Mouse (Mus musculus) stomach, embryonic 16.5 days (tissue): ENCODE measurements around the gene E2f3. TPM values are rescaled to one million over a fixed set of nuclear protein-coding genes. Genes with fewer than 3 reads are reported as not detected.

Experiments
- ATAC-seq: fragments of 200-750 bp; cut with Nextera tagmentation; 2 replicates; pipeline ENCODE4 v1.8.0; 2017; ENCODE audit warnings: moderate number of reproducible peaks, moderate TSS enrichment; ENCODE audit not compliant: insufficient read depth, low FRiP score
- H3K27ac ChIP-seq: fragments of 300-500 bp; sonication (generic); 2 replicates; pipeline ENCODE4 v1.5.1; 2014; ENCODE audit warnings: low read length
- H3K27me3 ChIP-seq: fragments of 300-500 bp; sonication (generic); 2 replicates; pipeline ENCODE4 v1.6.1; 2014; ENCODE audit warnings: low read length, control low read depth, mixed read lengths; ENCODE audit not compliant: control insufficient read depth, insufficient read depth
- H3K36me3 ChIP-seq: fragments of 300-500 bp; sonication (generic); 2 replicates; pipeline ENCODE4 v1.6.1; 2014; ENCODE audit warnings: low read length; ENCODE audit not compliant: control insufficient read depth, insufficient read depth
- H3K4me1 ChIP-seq: fragments of 300-500 bp; sonication (generic); 2 replicates; pipeline ENCODE4 v1.6.1; 2014; ENCODE audit warnings: low read length, control low read depth, mixed read lengths; ENCODE audit not compliant: control insufficient read depth, insufficient read depth
- H3K4me2 ChIP-seq: fragments of 300-500 bp; sonication (generic); 2 replicates; pipeline ENCODE4 v1.6.1; 2014; ENCODE audit warnings: low read depth, low read length, mixed read lengths
- H3K4me3 ChIP-seq: fragments of 300-500 bp; sonication (generic); replicated peaks from 2 replicates; pipeline ENCODE4 v1.5.1; 2014; ENCODE audit warnings: mild to moderate bottlenecking, low read length
- H3K9ac ChIP-seq: fragments of 300-500 bp; sonication (generic); 2 replicates; pipeline ENCODE4 v1.6.1; 2014; ENCODE audit warnings: low read length
- H3K9me3 ChIP-seq: fragments of 300-500 bp; sonication (generic); replicated peaks from 2 replicates; pipeline ENCODE4 v1.6.1; 2016; ENCODE audit warnings: low read length, control low read depth; ENCODE audit not compliant: control insufficient read depth
- WGBS: fragments of 180-500 bp; shearing (Covaris S2); extraction: QIAGEN DNeasy Blood & Tissue Kit; methylation state at CpG from one replicate; pipeline ENCODE4 v1.1.7; 2014; 5-methylcytosine and 5-hydroxymethylcytosine counted together
- polyA plus RNA-seq: library from polyadenylated mRNA; unstranded; fragments of >200 nt; fragmentation: Nextera tagmentation; extraction: Ambion mirVana; gene quantifications from 2 replicates; pipeline ENCODE4 v1.2.1, GENCODE M21; 2015

E2f3 gene
- polyA plus RNA-seq, 1 experiment from 2014 or later = 7.5 TPM

GRCm38 (mm10) chr13:29901641-29902040 is 84.2 kb downstream of the E2f3 start:
- no peaks in the 10 kb centered on the region for H3K4me1 ChIP-seq
- WGBS = 60% methylated on average over 4 of the region's 4 CpGs
- no peaks in the 10 kb centered on the region for H3K27me3 ChIP-seq
- no peak overlapping the region for H3K27ac ChIP-seq
- no peaks in the 10 kb centered on the region for H3K9me3 ChIP-seq
- peaks cover 8% of the 10 kb centered on the region; the same call in 1 of the 2 replicates for H3K36me3 ChIP-seq
- H3K9ac ChIP-seq = no peak overlapping the region
- no peak for ATAC-seq
- no peak overlapping the region for H3K4me2 ChIP-seq
- no peak overlapping the region for H3K4me3 ChIP-seq

- Histone ChIP-seq H3K9me3 (no peaks in the 10 kb centered on the region), H3K9ac (no peak overlapping the region), H3K4me2 (no peak overlapping the region), H3K4me3 (no peak overlapping the region), H3K36me3 (no peaks in the 10 kb centered on the region), H3K4me1 (0 out of 2 replicates have a peak, but pooled peaks cover 2% of the 10 kb centered on the region), H3K27ac (no peak overlapping the region), H3K27me3 (no peaks in the 10 kb centered on the region)
- no peak for ATAC-seq
- 86% methylated on average over 3 of the region's 3 CpGs for WGBS
Observed at GRCm38 (mm10) chr13:29866780-29867179, 119.1 kb downstream of the E2f3 start.

- Histone ChIP-seq H3K27ac (no peak overlapping the region), H3K9me3 (no peaks in the 10 kb centered on the region), H3K4me3 (no peak overlapping the region), H3K36me3 (no peaks in the 10 kb centered on the region), H3K9ac (no peak overlapping the region), H3K4me1 (0 out of 2 replicates have a peak, but pooled peaks cover 2% of the 10 kb centered on the region), H3K4me2 (no peak overlapping the region), H3K27me3 (no peaks in the 10 kb centered on the region)
- 38% methylated on average over 6 of the region's 6 CpGs for WGBS
- peak; percentile 40; the same call in 1 of the 2 replicates for ATAC-seq
Observed at GRCm38 (mm10) chr13:29864331-29864730, 121.5 kb downstream of the E2f3 start.

GRCm38 (mm10) chr13:29860087-29860486 is 125.8 kb downstream of the E2f3 start:
- ATAC-seq = no peak
- Histone ChIP-seq H3K27ac (no peak overlapping the region), H3K4me3 (no peak overlapping the region), H3K4me2 (no peak overlapping the region), H3K36me3 (no peaks in the 10 kb centered on the region), H3K4me1 (0 out of 2 replicates have a peak, but pooled peaks cover 2% of the 10 kb centered on the region), H3K9ac (no peak overlapping the region), H3K27me3 (no peaks in the 10 kb centered on the region), H3K9me3 (no peaks in the 10 kb centered on the region)
- WGBS = 70% methylated on average over 2 of the region's 2 CpGs

- no peak overlapping the region for H3K4me2 ChIP-seq
- no peaks in the 10 kb centered on the region for H3K9me3 ChIP-seq
- no peak overlapping the region for H3K9ac ChIP-seq
- H3K27me3 ChIP-seq = no peaks in the 10 kb centered on the region
- no peak overlapping the region for H3K27ac ChIP-seq
- WGBS = 17% methylated on average over 4 of the region's 4 CpGs
- H3K4me3 ChIP-seq = no peak overlapping the region
- H3K36me3 ChIP-seq = no peaks in the 10 kb centered on the region
- H3K4me1 ChIP-seq = peaks cover 7% of the 10 kb centered on the region; the same call in 1 of the 2 replicates
- no peak for ATAC-seq
Observed at GRCm38 (mm10) chr13:29857436-29857835, 128.4 kb downstream of the E2f3 start.

Other genes starting within 250 kb of the E2f3 start
- 28.1 and 29.8 TPM in 2 replicates for gene Cdkal1, start 130.4 kb downstream of the E2f3 start, polyA plus RNA-seq
- gene Mboat1, start 150.4 kb upstream of the E2f3 start, polyA plus RNA-seq = 68.9 and 91.5 TPM in 2 replicates